Mouse (Mus musculus): Measurements from ENCODE around the gene Dhx40. TPM values are rescaled to one million over a fixed set of nuclear protein-coding genes. Genes with fewer than 3 reads are reported as not detected.

The Dhx40 gene
- total RNA-seq, 4 experiments from 2014 or later = 25.2 to 34.7 (median 29.0) TPM

Other genes with a start within 250 kb of the Dhx40 start
- gene Vmp1, start 123.9 kb downstream of the Dhx40 start, total RNA-seq (2022) = 100 to 1,000 TPM in 3 of 4 experiments, 10 to 100 TPM in 1; 97.5 to 125 (median 114) TPM
- gene Ptrh2, start 123.8 kb downstream of the Dhx40 start, total RNA-seq (2022) = 10 to 100 TPM in 2 of 4 experiments, 1 to 10 TPM in 2; 9.2 to 10.6 (median 10.0) TPM
- 100 to 1,000 TPM; 469 to 494 (median 482) TPM for gene Cltc, start 50.2 kb downstream of the Dhx40 start, total RNA-seq (2022)
- gene Ypel2, start 186.0 kb upstream of the Dhx40 start, total RNA-seq (2022) = 10 to 100 TPM; 21.5 to 28.4 (median 24.6) TPM